Mouse (Mus musculus): ENCODE data around the gene Gm44965. TPM values are rescaled to one million over a fixed set of nuclear protein-coding genes. Genes with fewer than 3 reads are reported as not detected.
"Not testable (repeated sequence)": the region's sequence is repeated elsewhere in the genome, so short reads cannot be mapped to it uniquely, and the experiment has no call there.

The Gm44965 gene
- total RNA-seq, 1 experiment from 2014 or later: 10.0 TPM

DNA sequence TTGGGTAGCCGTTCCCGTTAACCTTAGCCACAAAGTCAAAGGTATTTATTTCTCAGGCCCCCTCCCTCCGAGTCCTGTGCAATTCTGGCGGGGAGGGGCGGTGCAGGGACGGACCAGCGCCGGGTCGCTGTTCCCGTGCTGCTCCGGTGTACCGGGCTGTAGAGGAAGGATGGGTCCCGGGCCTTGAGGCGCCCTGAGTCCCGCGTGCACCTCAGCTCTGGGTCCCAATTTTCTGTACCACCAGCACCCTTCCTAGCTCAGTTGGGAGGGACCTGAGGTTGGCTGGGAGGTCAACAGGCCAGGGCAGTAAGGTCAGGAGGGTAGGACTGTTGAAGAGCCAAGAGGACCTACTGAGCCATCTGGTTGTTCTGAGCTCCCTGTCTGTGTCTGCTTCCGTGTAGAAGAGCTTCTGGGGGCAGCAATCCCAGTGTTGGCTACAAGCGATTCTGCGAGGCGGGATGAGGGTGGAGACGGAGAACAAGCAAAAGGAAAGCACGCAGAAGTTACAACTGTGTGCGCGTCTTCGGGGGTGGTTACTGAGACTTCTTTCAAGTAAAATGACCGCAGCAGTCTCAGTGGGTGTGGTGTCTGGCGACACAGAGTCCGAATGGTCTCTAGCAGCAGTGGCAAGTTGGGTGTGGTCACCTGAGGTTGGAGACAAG is 8.5 kb downstream of the Gm44965 start:
- peak; percentile 12 to 59; a peak in 2 of 4 replicates for ATAC-seq (replicated peaks in 1 of 2; ENCODE audit: insufficient read depth in 1 of 2, low FRiP score in 2 of 2, low TSS enrichment in 1 of 2, low read depth in 1 of 2, poor library complexity in 2 of 2, severe bottlenecking in 2 of 2)

DNA sequence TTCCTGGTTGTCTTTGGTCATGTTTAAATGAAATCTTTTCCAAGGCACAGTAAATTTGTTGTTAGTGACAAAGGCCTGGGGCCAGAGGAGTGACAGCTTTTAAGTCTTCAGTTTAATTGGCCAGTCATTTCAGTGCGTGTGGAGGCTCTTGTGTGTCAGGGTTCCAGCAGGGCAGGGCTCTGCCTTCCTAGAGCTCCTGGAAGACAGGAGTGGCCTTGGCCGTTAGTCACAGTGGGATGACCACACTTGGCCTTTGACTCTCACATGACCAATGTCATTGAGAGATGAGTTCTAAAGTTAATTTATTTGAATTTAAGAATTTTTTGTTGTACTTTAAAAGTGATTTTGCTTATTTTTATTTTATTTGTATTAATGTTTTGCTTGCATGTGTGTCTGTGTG is 14.4 kb downstream of the Gm44965 start:
- no peak for ATAC-seq (replicated peaks in 1 of 2; ENCODE audit: insufficient read depth in 1 of 2, low FRiP score in 2 of 2, low TSS enrichment in 1 of 2, low read depth in 1 of 2, poor library complexity in 2 of 2, severe bottlenecking in 2 of 2)

GRCm38 (mm10) chr6:48609512-48609911 is 15.8 kb downstream of the Gm44965 start:
- ATAC-seq (replicated peaks in 1 of 2; ENCODE audit: insufficient read depth in 1 of 2, low FRiP score in 2 of 2, low TSS enrichment in 1 of 2, low read depth in 1 of 2, poor library complexity in 2 of 2, severe bottlenecking in 2 of 2): peak in 1 of 2 experiments; percentile 14; a peak in 1 of 4 replicates

- no peak for ATAC-seq (replicated peaks in 1 of 2; ENCODE audit: insufficient read depth in 1 of 2, low FRiP score in 2 of 2, low TSS enrichment in 1 of 2, low read depth in 1 of 2, poor library complexity in 2 of 2, severe bottlenecking in 2 of 2)
These were observed 16.9 kb downstream of the Gm44965 start for GRCm38 (mm10) chr6:48610657-48611056.

DNA sequence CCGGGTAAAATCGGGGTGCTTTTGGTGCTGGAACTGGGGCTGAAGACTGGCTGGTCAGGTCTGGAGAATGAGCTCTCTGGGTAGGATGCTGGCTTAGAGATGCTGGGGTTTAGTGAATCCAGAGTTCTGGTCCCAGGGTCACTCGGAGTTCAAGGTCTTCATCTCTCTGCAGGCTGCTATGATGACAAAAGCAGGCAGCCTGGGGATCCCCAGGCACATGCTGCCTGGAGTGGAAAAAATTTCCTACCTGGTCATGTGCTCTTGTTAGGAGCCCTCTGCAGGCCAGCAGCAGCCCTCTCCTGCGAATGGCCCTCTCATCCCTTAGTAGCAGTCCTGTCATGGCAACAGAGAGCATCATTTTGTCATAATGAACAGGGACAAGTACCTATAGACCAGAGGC is 19.7 kb downstream of the Gm44965 start:
- ATAC-seq (replicated peaks in 1 of 2; ENCODE audit: insufficient read depth in 1 of 2, low FRiP score in 2 of 2, low TSS enrichment in 1 of 2, low read depth in 1 of 2, poor library complexity in 2 of 2, severe bottlenecking in 2 of 2): no peak

DNA sequence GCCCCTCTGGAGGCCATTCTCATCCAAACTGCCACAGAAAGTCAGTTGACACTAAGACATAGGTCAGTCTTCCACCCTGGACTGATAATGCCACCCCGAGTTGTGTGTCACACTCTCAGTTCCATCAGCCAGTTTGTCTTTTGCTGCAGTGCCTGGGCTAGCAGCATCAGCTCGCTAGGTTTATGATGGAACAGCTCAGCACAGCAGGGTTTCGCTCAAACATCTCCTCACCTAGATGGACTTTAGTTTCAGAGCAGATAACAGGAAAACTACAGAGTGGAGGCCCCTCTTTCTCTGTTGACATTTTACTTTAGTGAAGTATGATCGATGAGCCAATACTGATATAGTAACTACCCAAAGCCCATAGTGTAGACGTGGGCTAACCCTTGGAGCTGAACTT is 21.0 kb downstream of the Gm44965 start:
- ATAC-seq (replicated peaks in 1 of 2; ENCODE audit: insufficient read depth in 1 of 2, low FRiP score in 2 of 2, low TSS enrichment in 1 of 2, low read depth in 1 of 2, poor library complexity in 2 of 2, severe bottlenecking in 2 of 2): no peak

DNA sequence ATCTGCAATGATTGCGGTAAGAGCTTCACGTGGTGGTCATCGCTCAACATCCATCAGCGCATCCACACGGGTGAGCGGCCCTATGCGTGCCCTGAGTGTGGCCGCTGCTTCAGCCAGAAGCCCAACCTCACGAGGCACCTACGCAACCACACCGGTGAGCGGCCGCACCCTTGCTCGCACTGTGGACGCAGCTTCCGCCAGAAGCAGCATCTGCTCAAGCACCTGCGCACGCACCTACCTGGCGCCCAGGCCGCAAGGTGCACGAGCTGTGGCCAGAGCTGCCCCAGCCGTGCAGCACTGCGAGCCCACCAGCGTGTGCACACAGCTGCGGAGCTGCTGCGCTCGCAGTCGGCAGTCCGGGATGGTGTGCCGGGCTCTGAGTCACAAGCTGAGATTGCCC is 26.3 kb downstream of the Gm44965 start:
- ATAC-seq (replicated peaks in 1 of 2; ENCODE audit: insufficient read depth in 1 of 2, low FRiP score in 2 of 2, low TSS enrichment in 1 of 2, low read depth in 1 of 2, poor library complexity in 2 of 2, severe bottlenecking in 2 of 2): no peak

DNA sequence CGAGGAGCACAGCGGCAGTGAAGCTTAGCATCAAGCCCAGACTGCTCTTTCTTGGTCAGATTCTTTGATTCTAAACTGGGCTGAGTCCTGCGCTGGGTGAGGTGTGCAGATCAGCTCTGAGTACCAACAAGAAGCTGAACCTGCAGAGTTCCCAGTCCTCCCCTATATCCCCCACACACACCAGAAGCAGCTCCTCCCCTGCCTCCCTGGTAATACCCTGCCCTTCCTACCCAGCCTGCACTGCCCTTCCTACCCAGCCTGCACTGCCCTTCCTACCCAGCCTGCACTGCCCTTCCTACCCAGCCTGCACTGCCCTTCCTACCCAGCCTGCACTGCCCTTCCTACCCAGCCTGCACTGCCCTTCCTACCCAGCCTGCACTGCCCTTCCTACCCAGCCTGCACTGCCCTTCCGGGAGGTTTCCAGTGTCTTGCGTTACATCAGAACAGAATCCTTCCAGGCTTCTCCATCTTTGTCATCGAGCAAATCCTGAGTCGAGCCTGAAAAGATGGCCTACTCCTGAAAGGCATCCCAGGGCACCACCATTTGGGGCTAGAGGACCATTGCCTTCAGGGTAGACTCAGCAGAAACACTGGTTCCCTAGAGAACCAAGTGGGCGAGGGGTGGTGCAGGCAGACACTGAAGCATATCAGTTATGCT is 28.6 kb downstream of the Gm44965 start:
- ATAC-seq (replicated peaks in 1 of 2; ENCODE audit: insufficient read depth in 1 of 2, low FRiP score in 2 of 2, low TSS enrichment in 1 of 2, low read depth in 1 of 2, poor library complexity in 2 of 2, severe bottlenecking in 2 of 2): not testable (repeated sequence)

- ATAC-seq (replicated peaks in 1 of 2; ENCODE audit: insufficient read depth in 1 of 2, low FRiP score in 2 of 2, low TSS enrichment in 1 of 2, low read depth in 1 of 2, poor library complexity in 2 of 2, severe bottlenecking in 2 of 2): no peak
These were observed 29.7 kb downstream of the Gm44965 start for GRCm38 (mm10) chr6:48623460-48623859.

GRCm38 (mm10) chr6:48626464-48626863 is 32.7 kb downstream of the Gm44965 start, which contains the start of gene AI854703:
Gene AI854703 (plus strand): TSS chr6:48626764.
- no peak for ATAC-seq (replicated peaks in 1 of 2; ENCODE audit: insufficient read depth in 1 of 2, low FRiP score in 2 of 2, low TSS enrichment in 1 of 2, low read depth in 1 of 2, poor library complexity in 2 of 2, severe bottlenecking in 2 of 2)

DNA sequence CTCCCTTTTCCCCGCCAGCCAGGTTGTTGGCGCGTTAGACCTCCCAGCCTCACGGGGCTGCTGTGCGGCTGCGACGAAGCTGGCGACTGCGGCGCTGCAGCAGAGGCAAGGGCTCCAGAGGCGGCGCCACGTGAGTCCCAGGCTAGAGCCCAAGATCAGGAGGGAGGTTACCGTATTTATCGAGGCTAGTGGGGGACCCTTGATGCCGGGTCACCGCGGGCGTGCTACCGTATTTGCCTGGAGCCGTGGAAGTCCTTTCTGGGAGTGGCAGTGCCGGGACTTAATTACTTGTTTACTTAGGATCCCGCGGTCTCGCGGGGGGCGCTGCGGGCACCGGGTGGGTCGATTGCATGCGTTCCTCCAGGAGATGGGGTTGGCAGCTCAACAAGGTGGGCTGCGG is 33.2 kb downstream of the Gm44965 start:
- peak; percentile 50 to 54; a peak in 3 of 4 replicates for ATAC-seq (replicated peaks in 1 of 2; ENCODE audit: insufficient read depth in 1 of 2, low FRiP score in 2 of 2, low TSS enrichment in 1 of 2, low read depth in 1 of 2, poor library complexity in 2 of 2, severe bottlenecking in 2 of 2)

GRCm38 (mm10) chr6:48627511-48627924 is 33.8 kb downstream of the Gm44965 start:
- no peak for ATAC-seq (replicated peaks in 1 of 2; ENCODE audit: insufficient read depth in 1 of 2, low FRiP score in 2 of 2, low TSS enrichment in 1 of 2, low read depth in 1 of 2, poor library complexity in 2 of 2, severe bottlenecking in 2 of 2)

- ATAC-seq (replicated peaks in 1 of 2; ENCODE audit: insufficient read depth in 1 of 2, low FRiP score in 2 of 2, low TSS enrichment in 1 of 2, low read depth in 1 of 2, poor library complexity in 2 of 2, severe bottlenecking in 2 of 2): no peak
These were observed 34.6 kb downstream of the Gm44965 start for GRCm38 (mm10) chr6:48628377-48628776.

DNA sequence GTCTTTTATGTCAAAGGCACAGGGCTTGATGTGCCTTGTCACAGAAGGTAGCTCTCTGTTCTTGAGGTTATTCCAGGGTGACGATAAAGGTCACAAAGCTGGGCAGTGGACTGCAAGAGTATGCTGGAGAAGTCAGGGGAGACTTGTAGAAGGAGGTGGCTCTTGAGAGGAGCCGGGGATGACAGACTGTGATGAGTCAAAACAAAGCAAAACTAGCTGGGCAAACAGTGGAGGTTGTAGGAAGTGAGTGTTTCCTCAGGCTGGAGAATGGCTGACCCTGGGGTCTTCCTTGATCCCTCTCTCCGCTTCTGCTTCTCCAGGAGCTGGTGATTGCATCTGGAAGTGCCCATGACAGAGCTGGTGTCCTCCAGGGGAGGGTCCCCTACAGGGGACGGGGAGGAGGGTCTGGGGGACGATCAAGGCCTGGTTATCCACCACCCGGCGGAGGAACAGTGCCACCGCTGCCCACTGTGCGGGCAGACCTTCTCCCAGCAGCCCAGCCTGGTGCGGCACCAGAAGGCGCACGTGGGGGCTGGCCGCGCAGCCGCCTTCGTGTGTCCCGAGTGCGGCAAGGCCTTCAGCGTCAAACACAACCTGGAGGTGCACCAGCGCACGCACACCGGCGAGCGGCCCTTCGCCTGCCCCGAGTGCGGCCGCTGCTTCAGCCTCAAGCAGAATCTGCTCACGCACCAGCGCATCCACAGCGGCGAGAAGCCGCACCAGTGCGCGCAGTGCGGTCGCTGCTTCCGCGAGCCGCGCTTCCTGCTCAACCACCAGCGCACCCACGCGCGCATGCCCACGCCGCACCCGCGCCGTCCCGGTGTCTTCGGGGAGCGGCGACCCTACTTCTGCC is 35.3 kb downstream of the Gm44965 start:
- ATAC-seq (replicated peaks in 1 of 2; ENCODE audit: insufficient read depth in 1 of 2, low FRiP score in 2 of 2, low TSS enrichment in 1 of 2, low read depth in 1 of 2, poor library complexity in 2 of 2, severe bottlenecking in 2 of 2): peak in 1 of 2 experiments; percentile 31; a peak in 2 of 4 replicates

DNA sequence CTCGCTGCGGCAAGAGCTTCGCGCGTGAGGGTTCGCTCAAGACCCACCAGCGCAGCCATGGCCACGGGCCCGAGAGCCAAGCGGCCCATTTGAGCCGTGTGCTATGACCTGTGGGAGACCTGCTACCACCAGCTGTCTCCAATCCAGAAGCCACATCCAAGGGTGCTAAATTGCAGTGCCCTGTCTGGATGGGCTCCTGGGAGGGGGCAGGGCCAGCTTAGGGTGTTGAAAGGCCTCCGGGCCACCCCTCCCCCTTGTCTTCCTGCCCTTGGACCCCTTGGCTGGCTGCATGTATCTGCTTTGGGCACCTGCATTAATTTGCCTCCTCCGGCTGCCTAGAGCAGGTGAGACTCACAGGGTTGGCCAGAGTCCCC is 35.9 kb downstream of the Gm44965 start:
- no peak; a peak in 1 of 4 replicates for ATAC-seq (replicated peaks in 1 of 2; ENCODE audit: insufficient read depth in 1 of 2, low FRiP score in 2 of 2, low TSS enrichment in 1 of 2, low read depth in 1 of 2, poor library complexity in 2 of 2, severe bottlenecking in 2 of 2)

DNA sequence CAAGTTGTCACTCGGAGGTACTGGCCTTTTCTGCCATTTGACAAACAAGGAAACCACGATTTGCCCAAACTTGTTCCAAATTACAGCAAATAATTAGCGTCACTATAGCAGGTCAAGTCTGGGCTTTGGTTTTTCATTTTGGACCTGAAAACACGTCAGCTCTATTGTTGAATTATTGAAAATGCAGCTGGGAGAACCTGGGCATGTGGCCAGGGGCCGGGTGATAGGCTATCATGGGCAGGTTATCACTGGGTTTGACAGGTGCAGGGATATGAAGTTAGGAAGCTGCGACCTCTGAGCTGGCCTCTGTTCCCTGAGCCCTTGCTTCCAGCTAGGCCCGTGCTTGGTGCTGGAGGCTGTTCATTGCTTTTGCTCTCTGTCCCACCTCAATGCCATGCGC is 37.1 kb downstream of the Gm44965 start:
- no peak for ATAC-seq (replicated peaks in 1 of 2; ENCODE audit: insufficient read depth in 1 of 2, low FRiP score in 2 of 2, low TSS enrichment in 1 of 2, low read depth in 1 of 2, poor library complexity in 2 of 2, severe bottlenecking in 2 of 2)

DNA sequence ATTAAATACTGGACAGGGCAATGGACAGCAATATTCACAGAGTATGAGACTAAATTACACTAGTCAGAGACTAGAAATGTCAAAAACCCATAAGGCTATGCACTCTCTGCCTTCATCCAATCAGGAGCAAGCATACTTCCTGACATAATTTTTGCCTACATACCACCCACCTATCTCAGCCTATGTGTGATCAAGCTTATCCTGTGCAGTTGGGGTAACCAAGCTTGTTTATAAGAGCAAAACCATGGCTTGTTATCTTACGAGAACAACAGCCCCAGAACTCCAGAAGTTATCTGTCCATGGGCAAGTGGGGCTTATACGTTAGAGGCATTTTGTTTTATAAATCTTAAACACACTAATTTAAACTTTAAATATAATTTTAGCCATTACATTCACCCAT is 41.4 kb downstream of the Gm44965 start:
- ATAC-seq (replicated peaks in 1 of 2; ENCODE audit: insufficient read depth in 1 of 2, low FRiP score in 2 of 2, low TSS enrichment in 1 of 2, low read depth in 1 of 2, poor library complexity in 2 of 2, severe bottlenecking in 2 of 2): no peak; a peak in 1 of 4 replicates

DNA sequence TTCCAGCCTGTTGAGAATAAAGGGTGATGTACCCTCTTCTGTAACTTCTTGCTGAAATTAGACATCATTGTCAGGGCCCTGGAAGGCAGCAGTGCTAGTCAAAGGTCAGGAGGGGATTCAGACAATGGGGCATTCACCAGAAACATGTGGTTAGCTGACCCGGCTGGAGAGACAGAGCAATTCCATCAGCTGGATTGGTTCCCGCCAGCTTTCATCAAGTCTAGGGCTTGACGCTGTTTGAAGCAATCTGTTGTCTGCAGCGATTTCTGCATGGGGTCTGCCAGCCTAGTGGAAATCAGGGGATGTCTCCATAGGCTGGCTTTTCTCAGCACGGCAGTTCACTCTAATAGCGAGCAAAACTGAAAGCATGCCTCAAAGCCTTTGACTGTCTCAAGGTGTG is 42.8 kb downstream of the Gm44965 start:
- no peak for ATAC-seq (replicated peaks in 1 of 2; ENCODE audit: insufficient read depth in 1 of 2, low FRiP score in 2 of 2, low TSS enrichment in 1 of 2, low read depth in 1 of 2, poor library complexity in 2 of 2, severe bottlenecking in 2 of 2)
